Mouse (Mus musculus) embryonic facial prominence, embryonic 12.5 days (tissue): ENCODE data around the gene Eif4b. TPM values are rescaled to one million over a fixed set of nuclear protein-coding genes. Genes with fewer than 3 reads are reported as not detected.
A peak's percentile ranks its signal among the peaks of the same experiment; 100 is the strongest.

Source experiments
- ATAC-seq: fragments of 200-750 bp; cut with Nextera tagmentation; 2 replicates; pipeline ENCODE4 v1.8.0; 2017; ENCODE audit not compliant: insufficient number of reproducible peaks, insufficient read depth, low FRiP score, low TSS enrichment
- H3K27ac ChIP-seq: fragments of 300-500 bp; sonication (generic); 2 replicates; pipeline ENCODE4 v1.5.1; 2016; ENCODE audit warnings: mild to moderate bottlenecking
- H3K27me3 ChIP-seq: fragments of 300-500 bp; sonication (generic); 2 replicates; pipeline ENCODE4 v1.6.1; 2016; ENCODE audit warnings: mild to moderate bottlenecking, moderate library complexity
- H3K36me3 ChIP-seq: fragments of 300-500 bp; sonication (generic); 2 replicates; pipeline ENCODE4 v1.6.1; 2016; ENCODE audit warnings: mild to moderate bottlenecking
- H3K4me1 ChIP-seq: fragments of 300-500 bp; sonication (generic); 2 replicates; pipeline ENCODE4 v1.6.1; 2016
- H3K4me2 ChIP-seq: fragments of 300-500 bp; sonication (generic); replicated peaks from 2 replicates; pipeline ENCODE4 v1.6.1; 2016; ENCODE audit warnings: mild to moderate bottlenecking, moderate library complexity
- H3K4me3 ChIP-seq: fragments of 300-500 bp; sonication (generic); 2 replicates; pipeline ENCODE4 v1.5.1; 2016; ENCODE audit warnings: mild to moderate bottlenecking
- H3K9ac ChIP-seq: fragments of 300-500 bp; sonication (generic); 2 replicates; pipeline ENCODE4 v1.6.1; 2016; ENCODE audit warnings: mild to moderate bottlenecking, moderate library complexity
- H3K9me3 ChIP-seq: fragments of 300-500 bp; sonication (generic); 2 replicates; pipeline ENCODE4 v1.6.1; 2016; ENCODE audit warnings: mild to moderate bottlenecking, moderate library complexity
- WGBS: fragments of 180-500 bp; shearing (Covaris S2); methylation state at CpG from one replicate; pipeline ENCODE4 v1.1.7; 2016; 5-methylcytosine and 5-hydroxymethylcytosine counted together
- polyA plus RNA-seq: library from polyadenylated mRNA; unstranded; fragments of >200 nt; fragmentation: Nextera tagmentation; extraction: Ambion mirVana; gene quantifications from 2 replicates; pipeline ENCODE4 v1.2.1, GENCODE M21; 2016

Gene Eif4b
- polyA plus RNA-seq, 1 experiment from 2014 or later: 120 TPM

DNA sequence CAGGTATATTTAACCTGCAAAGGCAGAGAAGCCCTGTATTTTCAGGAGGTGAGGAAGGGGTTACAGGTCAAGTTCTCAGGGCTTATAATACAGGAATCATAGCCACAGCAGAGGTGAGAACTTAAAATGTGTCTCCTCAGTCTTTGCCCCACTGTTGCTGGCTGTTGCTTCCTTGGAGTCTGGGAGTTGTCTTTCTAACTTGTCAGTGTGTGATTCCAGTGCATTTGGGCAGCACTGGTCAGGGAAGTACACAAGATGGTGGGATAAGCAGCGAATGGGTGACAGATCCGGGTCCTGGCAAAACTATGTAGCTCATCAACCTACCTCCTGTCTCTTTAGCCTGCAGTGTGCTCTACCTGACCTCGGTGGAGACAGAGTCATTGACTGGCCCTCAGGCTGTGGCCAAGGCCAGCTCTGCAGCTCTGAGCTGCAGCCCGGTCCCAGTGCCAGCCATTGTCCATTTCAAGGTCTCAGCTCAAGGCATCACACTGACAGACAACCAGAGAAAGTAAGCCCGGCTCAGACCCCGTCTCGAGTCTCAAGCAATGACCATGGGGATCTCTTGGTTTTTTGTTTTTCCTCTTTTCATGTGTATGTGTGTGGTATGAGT, 41.2 kb downstream of the Eif4b start:
- peaks cover 96% of the 10 kb centered on the region for H3K36me3 ChIP-seq
- H3K4me1 ChIP-seq: no peaks in the 10 kb centered on the region
- ATAC-seq: no peak
- H3K4me2 ChIP-seq: no peak overlapping the region
- no peak overlapping the region for H3K27ac ChIP-seq
- H3K4me3 ChIP-seq: no peak overlapping the region
- H3K9me3 ChIP-seq: no peaks in the 10 kb centered on the region
- no peak overlapping the region for H3K9ac ChIP-seq
- WGBS: 87% methylated on average over 7 of the region's 7 CpGs
- H3K27me3 ChIP-seq: no peaks in the 10 kb centered on the region

DNA sequence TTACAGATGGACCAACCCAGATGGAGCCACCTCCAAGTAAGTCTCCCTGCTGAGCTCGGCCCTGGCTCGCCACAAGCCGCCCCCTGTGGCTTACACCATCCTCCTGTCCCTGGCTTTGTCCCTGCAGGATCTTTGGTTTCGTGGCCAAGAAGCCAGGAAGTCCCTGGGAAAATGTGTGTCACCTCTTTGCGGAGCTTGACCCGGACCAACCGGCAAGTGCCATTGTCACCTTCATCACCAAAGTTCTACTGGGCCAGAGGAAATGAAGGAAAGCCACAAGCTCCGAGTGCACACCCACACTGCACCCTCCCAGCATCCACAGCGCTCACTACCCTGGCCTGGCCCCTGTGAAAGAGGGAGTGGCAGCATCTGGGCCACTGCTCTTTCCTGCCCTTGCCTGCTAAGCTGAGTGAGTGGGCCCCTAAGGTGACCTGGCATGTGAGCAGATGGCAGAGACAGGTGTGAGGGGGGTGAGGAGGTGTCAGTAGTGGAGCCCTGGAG, 42.2 kb downstream of the Eif4b start:
- Histone ChIP-seq H3K9me3 (no peaks in the 10 kb centered on the region), H3K4me3 (no peak overlapping the region), H3K4me1 (no peaks in the 10 kb centered on the region), H3K27ac (no peak overlapping the region), H3K4me2 (no peak overlapping the region), H3K27me3 (no peaks in the 10 kb centered on the region), H3K36me3 (peaks cover 94% of the 10 kb centered on the region), H3K9ac (no peak overlapping the region)
- WGBS: 74% methylated on average over 9 of the region's 9 CpGs
- no peak for ATAC-seq

DNA sequence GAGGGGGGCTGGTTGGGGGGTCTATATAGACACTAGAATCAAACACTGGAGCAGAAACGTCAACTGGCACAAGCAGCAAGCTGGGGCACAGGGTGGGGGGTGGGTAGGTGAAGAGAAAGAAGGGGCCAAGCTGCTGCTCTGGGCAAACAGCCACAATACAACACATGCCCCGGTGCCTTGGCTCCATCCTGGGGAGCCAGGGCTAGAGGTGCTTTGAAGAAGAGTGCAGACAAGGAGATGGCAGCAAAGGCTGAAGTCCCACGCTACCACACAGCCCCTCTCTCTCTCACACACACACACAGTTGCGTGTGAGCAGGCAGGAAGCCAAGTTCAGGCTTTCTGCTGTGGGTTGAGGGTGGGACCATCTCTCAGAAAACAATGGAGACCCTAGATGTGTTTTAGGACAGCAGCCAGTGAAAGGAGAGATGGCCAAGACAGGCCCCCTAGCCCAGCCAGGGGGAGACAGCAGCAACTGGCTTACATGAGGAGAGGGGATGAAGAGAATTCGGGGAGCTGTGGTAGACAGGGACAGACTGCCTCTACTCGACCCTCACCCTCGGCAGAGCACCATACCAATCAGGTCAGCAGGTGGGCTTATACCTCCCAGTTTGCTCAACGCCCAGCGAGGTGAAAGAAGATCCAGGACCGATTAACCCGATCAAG, 43.3 kb downstream of the Eif4b start:
- Histone ChIP-seq H3K4me1 (no peaks in the 10 kb centered on the region), H3K4me3 (no peak overlapping the region), H3K36me3 (peaks cover 87% of the 10 kb centered on the region), H3K27ac (no peak overlapping the region), H3K27me3 (no peaks in the 10 kb centered on the region), H3K4me2 (no peak overlapping the region), H3K9ac (no peak overlapping the region), H3K9me3 (no peaks in the 10 kb centered on the region)
- WGBS: 78% methylated on average over 11 of the region's 11 CpGs
- no peak for ATAC-seq

DNA sequence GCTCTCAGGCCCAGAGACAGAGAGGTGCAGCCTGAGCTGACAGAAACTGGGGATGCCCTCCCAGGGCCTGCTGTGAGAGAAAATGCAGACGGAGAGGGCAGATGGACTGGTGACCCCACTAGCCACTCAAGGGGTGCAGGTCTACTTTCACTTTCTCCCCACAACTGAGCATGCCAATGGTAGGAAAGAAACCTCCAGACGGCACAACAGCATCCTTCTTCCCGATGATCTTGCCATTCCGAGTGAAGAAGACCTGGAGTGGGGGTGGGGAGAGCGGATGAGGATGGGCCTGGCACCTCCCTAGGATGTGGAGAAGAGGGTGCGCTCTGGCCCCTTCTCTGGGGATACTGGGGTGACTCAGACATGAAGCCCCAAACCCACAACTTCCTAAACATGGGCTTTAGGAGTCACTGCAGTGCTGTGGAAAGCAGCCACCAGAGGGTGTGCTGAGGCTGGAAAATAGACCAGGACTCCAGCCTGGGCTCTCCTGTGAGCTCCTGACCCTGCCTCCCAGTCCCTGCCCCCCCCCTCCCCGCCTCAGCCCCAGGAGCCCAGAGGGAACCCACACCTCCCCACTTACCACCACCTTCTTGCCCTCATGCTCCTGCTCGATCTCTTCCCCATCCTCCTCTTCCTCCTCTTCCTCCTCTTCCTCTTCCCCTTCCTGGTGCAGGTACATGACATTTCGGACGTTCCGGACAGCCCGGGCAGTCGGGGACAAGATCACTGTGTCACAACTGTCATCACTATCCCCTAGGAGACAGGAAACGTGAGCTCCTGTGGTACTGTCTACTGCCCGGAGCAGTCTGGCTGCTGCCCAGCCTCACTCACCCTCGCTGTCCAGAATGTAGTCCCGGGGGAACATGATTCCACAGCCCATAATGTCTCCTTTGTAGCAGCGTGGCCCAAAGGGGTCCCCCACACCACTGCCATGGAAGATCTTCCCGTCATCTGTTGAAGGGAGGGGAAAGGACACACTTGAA, 44.2 kb downstream of the Eif4b start:
- no peak overlapping the region for H3K9ac ChIP-seq
- H3K36me3 ChIP-seq: peaks cover 80% of the 10 kb centered on the region
- ATAC-seq: no peak

DNA sequence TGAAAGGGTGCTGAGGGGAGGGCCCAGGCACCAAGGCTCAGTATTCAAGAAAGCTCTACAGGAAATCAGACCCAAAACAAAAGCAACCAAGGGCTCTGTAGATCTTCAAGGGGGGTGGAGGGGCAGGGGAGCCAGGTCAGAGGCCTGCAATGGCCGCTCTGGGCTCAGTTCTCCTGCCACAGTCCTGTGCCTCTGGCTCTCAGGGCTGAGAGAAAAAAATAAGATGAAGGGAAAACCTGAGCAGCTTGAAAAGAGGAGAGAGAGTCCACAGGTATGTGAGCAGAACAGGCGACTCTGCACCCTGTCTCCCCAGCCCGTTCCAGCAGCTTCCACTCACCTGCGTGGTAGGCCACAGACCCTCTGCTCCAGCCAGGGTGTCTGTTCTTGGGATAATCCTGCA, 45.0 kb downstream of the Eif4b start:
- Histone ChIP-seq H3K36me3 (peaks cover 74% of the 10 kb centered on the region), H3K9ac (no peak overlapping the region), H3K9me3 (no peaks in the 10 kb centered on the region), H3K4me3 (no peak overlapping the region), H3K4me1 (no peaks in the 10 kb centered on the region), H3K27me3 (no peaks in the 10 kb centered on the region), H3K27ac (no peak overlapping the region), H3K4me2 (no peak overlapping the region)
- no peak for ATAC-seq
- 88% methylated on average over 4 of the region's 4 CpGs for WGBS

More for the DNA sequence above, 44.2 kb downstream of the Eif4b start:
- 0 out of 2 replicates have a peak overlapping the region, but pooled peaks have one; percentile 17 for H3K27ac ChIP-seq
- no peaks in the 10 kb centered on the region for H3K9me3 ChIP-seq
- H3K27me3 ChIP-seq: no peaks in the 10 kb centered on the region
- no peaks in the 10 kb centered on the region for H3K4me1 ChIP-seq
- 56% methylated on average over 19 of the region's 19 CpGs for WGBS
- H3K4me2 ChIP-seq: no peak overlapping the region
- H3K4me3 ChIP-seq: no peak overlapping the region

DNA sequence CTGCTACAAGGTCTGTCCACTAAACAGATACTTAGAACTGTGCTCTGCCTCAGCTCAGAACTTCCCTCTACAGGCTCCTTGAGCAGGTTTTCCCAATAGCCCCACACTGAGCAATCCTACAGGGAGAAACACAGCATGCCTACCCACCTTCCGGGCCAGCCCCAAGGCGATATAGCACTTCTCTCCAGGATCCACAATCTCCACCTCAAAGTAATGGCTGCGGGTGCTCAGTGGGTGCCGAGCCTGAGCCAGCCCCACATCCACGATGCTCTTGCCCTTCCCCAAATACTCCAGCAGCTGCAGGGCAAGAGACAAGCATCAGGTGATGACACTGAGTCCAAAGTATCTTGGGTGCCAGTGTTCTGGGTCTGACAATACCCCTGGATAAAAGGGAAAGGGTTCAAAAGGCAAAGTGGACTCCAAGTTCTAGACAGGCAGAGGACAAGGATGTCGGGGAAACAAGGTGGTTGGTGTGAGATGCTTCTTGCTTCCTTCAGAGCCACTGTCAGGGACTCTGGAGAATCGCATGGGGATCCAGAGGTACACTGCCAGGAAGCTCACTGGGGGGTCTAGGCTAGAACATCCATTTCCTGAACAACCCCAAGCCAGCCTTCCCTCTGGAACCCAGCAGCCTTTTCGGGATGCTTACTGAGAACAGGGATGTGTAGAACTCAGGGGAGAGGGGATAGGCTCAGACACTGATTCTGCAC, 45.7 kb downstream of the Eif4b start:
- Histone ChIP-seq H3K27me3 (no peaks in the 10 kb centered on the region), H3K4me2 (no peak overlapping the region), H3K9me3 (no peaks in the 10 kb centered on the region), H3K9ac (no peak overlapping the region; the same call in 1 of the 2 replicates), H3K4me1 (no peaks in the 10 kb centered on the region), H3K4me3 (no peak overlapping the region), H3K27ac (no peak overlapping the region), H3K36me3 (peaks cover 72% of the 10 kb centered on the region)
- 76% methylated on average over 8 of the region's 8 CpGs for WGBS
- ATAC-seq: no peak

DNA sequence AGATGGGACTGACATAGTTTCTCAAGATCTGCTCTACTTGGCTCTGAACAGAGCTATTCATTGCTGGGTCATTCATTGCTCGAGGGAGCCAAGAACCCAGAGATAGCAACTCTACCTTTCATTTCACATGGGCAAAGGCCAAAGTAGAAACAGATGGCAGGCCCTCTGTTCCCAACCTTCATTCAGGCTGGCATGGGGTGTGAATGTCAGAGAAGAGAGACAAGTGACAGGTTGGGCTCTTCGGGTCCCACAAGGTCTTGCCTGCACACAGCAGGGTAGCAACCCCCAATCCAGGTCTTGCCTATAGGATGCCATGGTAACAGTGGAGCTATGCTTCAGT, 46.2 kb downstream of the Eif4b start:
- ATAC-seq: no peak
- H3K4me1 ChIP-seq: no peaks in the 10 kb centered on the region
- H3K9me3 ChIP-seq: no peaks in the 10 kb centered on the region
- no peak overlapping the region for H3K27ac ChIP-seq
- no peak overlapping the region for H3K9ac ChIP-seq
- no peaks in the 10 kb centered on the region for H3K27me3 ChIP-seq
- WGBS: 58% methylated on average over 2 of the region's 2 CpGs
- H3K36me3 ChIP-seq: peaks cover 72% of the 10 kb centered on the region
- H3K4me2 ChIP-seq: no peak overlapping the region
- H3K4me3 ChIP-seq: no peak overlapping the region

DNA sequence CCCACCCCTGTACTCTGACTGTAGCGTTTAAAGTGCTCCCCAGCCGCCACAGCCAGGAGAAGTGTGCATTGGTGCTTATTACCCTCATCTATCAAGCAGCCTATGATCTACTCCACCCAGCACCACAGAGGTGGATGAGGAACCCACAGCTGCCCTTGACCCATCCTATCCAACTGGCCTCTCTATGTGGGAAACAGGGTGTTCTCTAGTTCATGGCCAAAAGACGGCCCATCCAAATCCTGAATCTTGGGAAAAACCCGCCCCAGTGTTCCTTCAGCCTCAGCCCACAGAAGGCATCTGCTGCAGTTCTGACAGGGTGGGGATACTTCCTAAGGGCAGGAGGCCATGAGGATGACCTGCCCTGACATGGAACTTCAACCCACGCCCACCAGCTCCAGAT, 47.0 kb downstream of the Eif4b start:
- no peaks in the 10 kb centered on the region for H3K4me1 ChIP-seq
- ATAC-seq: no peak
- no peaks in the 10 kb centered on the region for H3K27me3 ChIP-seq
- H3K9me3 ChIP-seq: no peaks in the 10 kb centered on the region
- H3K4me3 ChIP-seq: no peak overlapping the region
- H3K9ac ChIP-seq: no peak overlapping the region
- H3K27ac ChIP-seq: no peak overlapping the region
- H3K4me2 ChIP-seq: no peak overlapping the region
- WGBS: 91% methylated on average over 5 of the region's 5 CpGs
- H3K36me3 ChIP-seq: peaks cover 72% of the 10 kb centered on the region

DNA sequence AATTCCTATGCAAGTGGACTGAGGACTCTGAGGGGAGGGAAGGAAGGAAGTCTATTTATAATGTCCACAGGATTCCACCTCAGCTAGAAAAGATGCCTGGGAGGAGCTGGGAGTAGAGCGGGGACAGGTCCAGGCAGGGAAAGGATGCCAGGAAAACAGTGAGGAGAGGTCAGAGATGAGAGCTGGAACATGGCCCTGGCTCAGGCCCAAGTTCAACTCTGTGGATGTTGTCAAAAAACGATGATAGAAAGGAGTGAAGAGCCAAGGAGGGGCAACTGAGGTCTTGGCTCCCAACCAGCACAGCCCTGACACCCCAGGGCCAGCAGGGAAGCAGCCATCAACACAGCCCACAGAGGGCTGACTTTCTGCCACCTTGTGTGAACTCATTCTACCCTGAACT, 52.7 kb downstream of the Eif4b start:
- 83% methylated on average over 2 of the region's 2 CpGs for WGBS
- no peak for ATAC-seq
- H3K4me2 ChIP-seq: no peak overlapping the region
- H3K36me3 ChIP-seq: peaks cover 73% of the 10 kb centered on the region
- no peaks in the 10 kb centered on the region for H3K27me3 ChIP-seq
- H3K27ac ChIP-seq: no peak overlapping the region
- 0 out of 2 replicates have a peak overlapping the region, but pooled peaks have one; percentile 7 for H3K9ac ChIP-seq
- H3K4me3 ChIP-seq: no peak overlapping the region
- H3K9me3 ChIP-seq: no peaks in the 10 kb centered on the region
- no peaks in the 10 kb centered on the region for H3K4me1 ChIP-seq

DNA sequence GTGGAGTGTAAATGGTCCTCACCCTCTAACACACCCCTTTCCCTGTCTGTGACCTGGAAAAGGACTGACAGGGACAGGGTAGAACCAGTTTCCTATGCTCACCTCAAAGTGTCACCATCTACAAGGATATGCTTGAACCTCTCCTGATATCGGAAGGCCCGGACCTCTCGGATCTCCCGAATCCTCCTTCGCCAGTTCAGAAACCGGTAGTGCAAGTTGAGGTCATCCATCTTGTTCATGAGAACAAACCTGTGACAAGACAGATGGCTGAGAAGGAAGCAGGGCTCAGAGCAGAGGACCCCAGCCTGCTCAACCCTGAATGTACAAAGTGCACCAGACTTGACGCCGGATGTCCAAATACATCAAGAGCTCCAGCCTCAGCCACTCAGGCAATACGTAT, 59.7 kb downstream of the Eif4b start:
- no peaks in the 10 kb centered on the region for H3K27me3 ChIP-seq
- H3K4me3 ChIP-seq: no peak overlapping the region
- H3K9ac ChIP-seq: no peak overlapping the region
- peaks cover 51% of the 10 kb centered on the region for H3K36me3 ChIP-seq
- peaks cover 13% of the 10 kb centered on the region for H3K4me1 ChIP-seq
- H3K4me2 ChIP-seq: no peak overlapping the region
- ATAC-seq: no peak
- H3K27ac ChIP-seq: no peak overlapping the region
- 91% methylated on average over 9 of the region's 9 CpGs for WGBS
- H3K9me3 ChIP-seq: no peaks in the 10 kb centered on the region

DNA sequence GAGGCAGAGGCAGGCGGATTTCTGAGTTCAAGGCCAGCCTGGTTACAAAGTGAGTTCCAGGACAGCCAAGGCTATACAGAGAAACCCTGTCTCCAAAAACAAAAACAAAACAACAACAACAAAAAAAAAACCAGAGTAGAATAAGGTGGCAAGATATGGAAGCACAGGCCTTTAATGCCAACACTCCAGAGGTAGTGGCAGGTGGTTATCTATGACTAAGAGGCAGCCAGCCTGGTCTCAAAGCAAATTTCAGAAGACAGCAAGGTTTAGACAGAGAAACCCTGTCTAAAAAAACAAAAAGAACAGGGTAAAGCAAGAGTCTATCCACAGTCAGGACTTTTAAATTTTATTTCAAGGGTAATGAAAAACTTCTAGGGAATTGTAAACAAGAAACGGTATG, 61.1 kb downstream of the Eif4b start:
- Histone ChIP-seq H3K4me1 (peaks cover 13% of the 10 kb centered on the region), H3K9me3 (no peaks in the 10 kb centered on the region), H3K27ac (no peak overlapping the region), H3K4me2 (peak overlapping the region; percentile 81; the same call in 1 of the 2 replicates), H3K36me3 (peaks cover 38% of the 10 kb centered on the region), H3K4me3 (no peak overlapping the region), H3K27me3 (no peaks in the 10 kb centered on the region), H3K9ac (no peak overlapping the region)
- no peak for ATAC-seq
- WGBS: 77% methylated on average over 2 of the region's 2 CpGs
